Mouse (Mus musculus): Measurements from ENCODE around the gene Ereg. TPM values are rescaled to one million over a fixed set of nuclear protein-coding genes. Genes with fewer than 3 reads are reported as not detected.

Gene Ereg
- polyA plus RNA-seq, 1 experiment from 2014 or later: 0.07 TPM

- no peaks in the 10 kb centered on the region for H3K36me3 ChIP-seq (replicated peaks)
- H3K4me2 ChIP-seq: no peak overlapping the region
- H3K9ac ChIP-seq: no peak overlapping the region
- H3K27ac ChIP-seq (replicated peaks): no peak overlapping the region
- H3K9me3 ChIP-seq (replicated peaks): no peaks in the 10 kb centered on the region
- ATAC-seq (ENCODE audit: insufficient read depth): no peak
- peaks cover 28% of the 10 kb centered on the region for H3K27me3 ChIP-seq
- 32% methylated on average over 8 of the region's 8 CpGs for WGBS (ENCODE audit: insufficient replicate concordance)
- no peak overlapping the region for H3K4me3 ChIP-seq (replicated peaks)
- H3K4me1 ChIP-seq (replicated peaks): no peaks in the 10 kb centered on the region
Measured at GRCm38 (mm10) chr5:91073626-91074025, 796 bp upstream of the Ereg start.

GRCm38 (mm10) chr5:91074026-91074425 lies 396 bp upstream of the Ereg start:
- no peak overlapping the region for H3K9ac ChIP-seq
- H3K36me3 ChIP-seq (replicated peaks): no peaks in the 10 kb centered on the region
- no peak for ATAC-seq (ENCODE audit: insufficient read depth)
- no peak overlapping the region for H3K4me2 ChIP-seq
- no peak overlapping the region for H3K4me3 ChIP-seq (replicated peaks)
- H3K4me1 ChIP-seq (replicated peaks): no peaks in the 10 kb centered on the region
- no peaks in the 10 kb centered on the region for H3K9me3 ChIP-seq (replicated peaks)
- peaks cover 28% of the 10 kb centered on the region for H3K27me3 ChIP-seq
- WGBS (ENCODE audit: insufficient replicate concordance): 23% methylated on average over 8 of the region's 8 CpGs
- H3K27ac ChIP-seq (replicated peaks): no peak overlapping the region

GRCm38 (mm10) chr5:91075021-91075420 lies 599 bp downstream of the Ereg start:
- Histone ChIP-seq H3K4me1 (replicated peaks) (no peaks in the 10 kb centered on the region), H3K27me3 (peaks cover 28% of the 10 kb centered on the region), H3K36me3 (replicated peaks) (no peaks in the 10 kb centered on the region), H3K27ac (replicated peaks) (no peak overlapping the region), H3K4me2 (no peak overlapping the region), H3K9me3 (replicated peaks) (no peaks in the 10 kb centered on the region), H3K4me3 (replicated peaks) (no peak overlapping the region), H3K9ac (no peak overlapping the region)
- ATAC-seq (ENCODE audit: insufficient read depth): no peak
- 32% methylated on average over 1 of the region's 1 CpGs for WGBS (ENCODE audit: insufficient replicate concordance)

- H3K4me1 ChIP-seq (replicated peaks): no peaks in the 10 kb centered on the region
- ATAC-seq (ENCODE audit: insufficient read depth): no peak
- no peak overlapping the region for H3K9ac ChIP-seq
- no peak overlapping the region for H3K4me3 ChIP-seq (replicated peaks)
- no peak overlapping the region for H3K27ac ChIP-seq (replicated peaks)
- H3K36me3 ChIP-seq (replicated peaks): no peaks in the 10 kb centered on the region
- H3K27me3 ChIP-seq: no peaks in the 10 kb centered on the region
- 32% methylated on average over 5 of the region's 5 CpGs for WGBS (ENCODE audit: insufficient replicate concordance)
- no peaks in the 10 kb centered on the region for H3K9me3 ChIP-seq (replicated peaks)
- H3K4me2 ChIP-seq: no peak overlapping the region
Measured at GRCm38 (mm10) chr5:91083016-91083415, 8.6 kb downstream of the Ereg start.

- Histone ChIP-seq H3K9ac (no peak overlapping the region), H3K4me3 (replicated peaks) (no peak overlapping the region), H3K4me1 (replicated peaks) (no peaks in the 10 kb centered on the region), H3K9me3 (replicated peaks) (no peaks in the 10 kb centered on the region), H3K4me2 (no peak overlapping the region), H3K36me3 (replicated peaks) (no peaks in the 10 kb centered on the region), H3K27ac (replicated peaks) (no peak overlapping the region), H3K27me3 (no peaks in the 10 kb centered on the region)
- WGBS (ENCODE audit: insufficient replicate concordance): 52% methylated on average over 5 of the region's 5 CpGs
- no peak for ATAC-seq (ENCODE audit: insufficient read depth)
Measured at GRCm38 (mm10) chr5:91085291-91085690, 10.9 kb downstream of the Ereg start.

- no peaks in the 10 kb centered on the region for H3K9me3 ChIP-seq (replicated peaks)
- no peak overlapping the region for H3K27ac ChIP-seq (replicated peaks)
- no peak for ATAC-seq (ENCODE audit: insufficient read depth)
- 54% methylated on average over 3 of the region's 3 CpGs for WGBS (ENCODE audit: insufficient replicate concordance)
- H3K4me3 ChIP-seq (replicated peaks): no peak overlapping the region
- no peaks in the 10 kb centered on the region for H3K4me1 ChIP-seq (replicated peaks)
- no peak overlapping the region for H3K4me2 ChIP-seq
- no peaks in the 10 kb centered on the region for H3K27me3 ChIP-seq
- H3K9ac ChIP-seq: no peak overlapping the region
- H3K36me3 ChIP-seq (replicated peaks): no peaks in the 10 kb centered on the region
Measured at GRCm38 (mm10) chr5:91090301-91090700, 15.9 kb downstream of the Ereg start.

- Histone ChIP-seq H3K4me3 (replicated peaks) (no peak overlapping the region), H3K9ac (no peak overlapping the region), H3K4me2 (no peak overlapping the region), H3K36me3 (replicated peaks) (no peaks in the 10 kb centered on the region), H3K4me1 (replicated peaks) (no peaks in the 10 kb centered on the region), H3K27ac (replicated peaks) (no peak overlapping the region), H3K27me3 (no peaks in the 10 kb centered on the region), H3K9me3 (replicated peaks) (no peaks in the 10 kb centered on the region)
- ATAC-seq (ENCODE audit: insufficient read depth): no peak
- 73% methylated on average over 10 of the region's 10 CpGs for WGBS (ENCODE audit: insufficient replicate concordance)
Measured at GRCm38 (mm10) chr5:91097911-91098614, 23.6 kb downstream of the Ereg start.

GRCm38 (mm10) chr5:91101742-91102141 lies 27.3 kb downstream of the Ereg start:
- H3K4me3 ChIP-seq (replicated peaks): no peak overlapping the region
- no peak overlapping the region for H3K27ac ChIP-seq (replicated peaks)
- H3K9ac ChIP-seq: no peak overlapping the region
- no peaks in the 10 kb centered on the region for H3K4me1 ChIP-seq (replicated peaks)
- H3K4me2 ChIP-seq: no peak overlapping the region
- whole genome bisulfite sequencing (ENCODE audit: insufficient replicate concordance): 69% methylated on average over 5 of the region's 5 CpGs
- no peaks in the 10 kb centered on the region for H3K36me3 ChIP-seq (replicated peaks)
- H3K27me3 ChIP-seq: no peaks in the 10 kb centered on the region
- no peaks in the 10 kb centered on the region for H3K9me3 ChIP-seq (replicated peaks)
- no peak for ATAC-seq (ENCODE audit: insufficient read depth)

GRCm38 (mm10) chr5:91103943-91104665 lies 29.7 kb downstream of the Ereg start:
- no peaks in the 10 kb centered on the region for H3K4me1 ChIP-seq (replicated peaks)
- H3K4me2 ChIP-seq: no peak overlapping the region
- no peak overlapping the region for H3K27ac ChIP-seq (replicated peaks)
- no peaks in the 10 kb centered on the region for H3K36me3 ChIP-seq (replicated peaks)
- H3K9ac ChIP-seq: no peak overlapping the region
- 60% methylated on average over 7 of the region's 7 CpGs for WGBS (ENCODE audit: insufficient replicate concordance)
- H3K4me3 ChIP-seq (replicated peaks): no peak overlapping the region
- ATAC-seq (ENCODE audit: insufficient read depth): no peak
- H3K9me3 ChIP-seq (replicated peaks): no peaks in the 10 kb centered on the region
- no peaks in the 10 kb centered on the region for H3K27me3 ChIP-seq

GRCm38 (mm10) chr5:91106248-91106647 lies 31.8 kb downstream of the Ereg start:
- ATAC-seq (ENCODE audit: insufficient read depth): no peak
- no peak overlapping the region for H3K4me2 ChIP-seq
- no peaks in the 10 kb centered on the region for H3K27me3 ChIP-seq
- no peak overlapping the region for H3K27ac ChIP-seq (replicated peaks)
- H3K9ac ChIP-seq: no peak overlapping the region
- 55% methylated on average over 5 of the region's 5 CpGs for WGBS (ENCODE audit: insufficient replicate concordance)
- H3K4me1 ChIP-seq (replicated peaks): no peaks in the 10 kb centered on the region
- no peak overlapping the region for H3K4me3 ChIP-seq (replicated peaks)
- H3K36me3 ChIP-seq (replicated peaks): no peaks in the 10 kb centered on the region
- no peaks in the 10 kb centered on the region for H3K9me3 ChIP-seq (replicated peaks)

GRCm38 (mm10) chr5:91110023-91110670 lies 35.7 kb downstream of the Ereg start:
- no peak overlapping the region for H3K27ac ChIP-seq (replicated peaks)
- ATAC-seq (ENCODE audit: insufficient read depth): no peak
- H3K4me1 ChIP-seq (replicated peaks): no peaks in the 10 kb centered on the region
- no peaks in the 10 kb centered on the region for H3K36me3 ChIP-seq (replicated peaks)
- H3K9me3 ChIP-seq (replicated peaks): no peaks in the 10 kb centered on the region
- WGBS (ENCODE audit: insufficient replicate concordance): 63% methylated on average over 6 of the region's 6 CpGs
- no peak overlapping the region for H3K4me2 ChIP-seq
- no peaks in the 10 kb centered on the region for H3K27me3 ChIP-seq
- H3K9ac ChIP-seq: no peak overlapping the region
- no peak overlapping the region for H3K4me3 ChIP-seq (replicated peaks)
